23 mouse cellular contexts compared by ENCODE assay signal in genomic region chr3:144376463-144377402, GRCm38 (mm10).
A peak's percentile ranks its signal among the peaks of the same experiment; 100 is the strongest.
DNase-seq lines count a peak whose midpoint lies in the region; ATAC-seq and TF ChIP-seq lines count a peak whose summit lies in the region.
"Had no signal": no experiment of that assay in that cellular context is flagged by ENCODE, and none has a peak within 500 bp of the region (broad histone marks: within the 10 kb centered on the region; RNA-seq: fewer than 3 reads in every experiment).

No protein-coding gene starts in this region.

- no peaks in the 10 kb centered on the region for H3K36me3 ChIP-seq in CH12.LX (replicated peaks in 1 of 2; ENCODE audit: control insufficient read depth in 1 of 2, insufficient read depth in 1 of 2, low read length in 1 of 2)
- no peaks in the 10 kb centered on the region for H3K36me3 ChIP-seq in embryonic facial prominence, embryonic 12.5 days
- H3K36me3 ChIP-seq in intestine, embryonic 16.5 days (ENCODE audit: control insufficient read depth, insufficient read depth, low read length) = no peaks in the 10 kb centered on the region
- H3K36me3 ChIP-seq in limb, embryonic 12.5 days = no peaks in the 10 kb centered on the region
- H3K36me3 ChIP-seq in lung, postnatal 0 days (ENCODE audit: insufficient read depth, low read length) = no peaks in the 10 kb centered on the region
- H3K36me3 ChIP-seq: forebrain, embryonic 10.5 days; G1E; heart, embryonic 13.5 days; hindbrain, embryonic 12.5 days; hindbrain, embryonic 15.5 days had no signal

- peak overlapping the region; percentile 35 for H3K9ac ChIP-seq in CH12.LX (ENCODE audit: insufficient read depth, low read depth)
- no peak overlapping the region for H3K9ac ChIP-seq in embryonic facial prominence, embryonic 12.5 days
- H3K9ac ChIP-seq in intestine, embryonic 16.5 days (ENCODE audit: low read depth, low read length) = no peak overlapping the region
- no peak overlapping the region for H3K9ac ChIP-seq in limb, embryonic 12.5 days (replicated peaks)
- no peak overlapping the region for H3K9ac ChIP-seq in lung, postnatal 0 days (replicated peaks; ENCODE audit: low read depth)
- H3K9ac ChIP-seq: forebrain, embryonic 13.5 days; heart, embryonic 13.5 days; hindbrain, embryonic 12.5 days; hindbrain, embryonic 15.5 days had no signal

- no peak for TF ChIP-seq RAD21 in CH12.LX (IDR thresholded peaks at IDR 0.05; ENCODE audit: low read depth, low read length)

- TF ChIP-seq EP300 in CH12.LX (IDR thresholded peaks at IDR 0.05; ENCODE audit: low read length) = no peak; the same call in 1 of the 2 replicates
- no peak for TF ChIP-seq EP300 in lung, postnatal 0 days (IDR thresholded peaks at IDR 0.05)

- dilution Hi-C loops in CH12.LX (cut with MboI; ENCODE audit: extremely low pct_ligation_motif_present, extremely low pct_unique_long_range_greater_than_20kb, low sequenced_read_pairs) = no loop called here

- H3K4me3 ChIP-seq in CH12.LX (replicated peaks in 1 of 3; ENCODE audit: low read depth in 2 of 3, low read length in 2 of 3, poor library complexity in 1 of 3) = peak overlapping the region in 1 of 3 experiments; percentile 6
- no peak overlapping the region for H3K4me3 ChIP-seq in embryonic facial prominence, embryonic 12.5 days
- no peak overlapping the region for H3K4me3 ChIP-seq in intestine, embryonic 16.5 days (ENCODE audit: low read length)
- H3K4me3 ChIP-seq in limb, embryonic 12.5 days (replicated peaks) = no peak overlapping the region
- no peak overlapping the region for H3K4me3 ChIP-seq in lung, postnatal 0 days (ENCODE audit: low read depth, low read length)
- H3K4me3 ChIP-seq: forebrain, embryonic 10.5 days; forebrain, embryonic 13.5 days; gastrocnemius, adult 2 months; heart, embryonic 13.5 days; hindbrain, embryonic 12.5 days; hindbrain, embryonic 15.5 days had no signal

- no peaks in the 10 kb centered on the region for H3K79me2 ChIP-seq in CH12.LX (replicated peaks; ENCODE audit: control insufficient read depth, extremely low read depth, insufficient read depth, poor library complexity, severe bottlenecking)

- H3K9me3 ChIP-seq in CH12.LX (replicated peaks; ENCODE audit: low read length) = no peaks in the 10 kb centered on the region
- H3K9me3 ChIP-seq in embryonic facial prominence, embryonic 12.5 days = no peaks in the 10 kb centered on the region
- no peaks in the 10 kb centered on the region for H3K9me3 ChIP-seq in intestine, embryonic 16.5 days (ENCODE audit: control insufficient read depth, low read length)
- H3K9me3 ChIP-seq in limb, embryonic 12.5 days = no peaks in the 10 kb centered on the region
- no peaks in the 10 kb centered on the region for H3K9me3 ChIP-seq in lung, postnatal 0 days (ENCODE audit: low read length)
- H3K9me3 ChIP-seq: forebrain, embryonic 10.5 days; forebrain, embryonic 13.5 days; G1E; heart, embryonic 13.5 days; hindbrain, embryonic 12.5 days; hindbrain, embryonic 15.5 days had no signal

- in situ Hi-C loops in CH12.LX (cut with MboI; ENCODE audit: low pct_ligation_motif_present, low pct_unique_long_range_greater_than_20kb, low sequenced_read_pairs) = loop anchor here (10.0 to 25.0 kb wide), 2 partner anchors 172 to 764 kb away; partner anchors contain the start of gene Lmo4

- no peaks in the 10 kb centered on the region for H3K27me3 ChIP-seq in CH12.LX (replicated peaks)
- no peaks in the 10 kb centered on the region for H3K27me3 ChIP-seq in embryonic facial prominence, embryonic 12.5 days
- no peaks in the 10 kb centered on the region for H3K27me3 ChIP-seq in intestine, embryonic 16.5 days (replicated peaks; ENCODE audit: control insufficient read depth, insufficient read depth, low read length)
- peaks cover 7% of the 10 kb centered on the region; the same call in 1 of the 2 replicates for H3K27me3 ChIP-seq in limb, embryonic 12.5 days
- H3K27me3 ChIP-seq in lung, postnatal 0 days (replicated peaks; ENCODE audit: insufficient read depth, low read length) = no peaks in the 10 kb centered on the region
- H3K27me3 ChIP-seq: heart, embryonic 13.5 days; hindbrain, embryonic 15.5 days; Patski had no signal

- peaks cover 29 to 80% of the 10 kb centered on the region in 2 experiments for H3K4me1 ChIP-seq in CH12.LX (ENCODE audit: control insufficient read depth in 1 of 2, insufficient read depth in 2 of 2)
- H3K4me1 ChIP-seq in embryonic facial prominence, embryonic 12.5 days = peaks cover 30% of the 10 kb centered on the region
- H3K4me1 ChIP-seq in intestine, embryonic 16.5 days (ENCODE audit: control insufficient read depth, insufficient read depth, low read length) = peaks cover 10% of the 10 kb centered on the region; the same call in 1 of the 2 replicates
- peaks cover 53% of the 10 kb centered on the region for H3K4me1 ChIP-seq in limb, embryonic 12.5 days (replicated peaks)
- H3K4me1 ChIP-seq in lung, postnatal 0 days (ENCODE audit: insufficient read depth, low read depth, low read length) = no peaks in the 10 kb centered on the region

- no peak for TF ChIP-seq CTCF in CH12.LX (conservative IDR thresholded peaks at IDR 0.05 in 1 of 2, IDR thresholded peaks at IDR 0.05 in 1 of 2; ENCODE audit: low read depth in 2 of 2, low read length in 2 of 2)
- no peak for TF ChIP-seq CTCF in lung, postnatal 0 days (IDR thresholded peaks at IDR 0.05)

- peak; percentile 62 for DNase-seq in CH12.LX (ENCODE audit: extremely low read depth)
- no peak for DNase-seq in lung, postnatal 0 days (ENCODE audit: low spot score)
- DNase-seq in left cerebral cortex, postnatal 10 days (ENCODE audit: extremely low spot score in 1 of 2, low spot score in 2 of 2) = no peak
- no peak for DNase-seq in natural killer cell, adult 2 months (ENCODE audit: low spot score in 2 of 2)
- DNase-seq: adrenal gland, postnatal 10 days; adrenal gland, postnatal 36 days; cerebellum, adult 18-20 months; cerebellum, adult 9-10 months; cerebellum, postnatal 14 days; gastrocnemius, adult 2 months; gastrocnemius, postnatal 25 days; heart, adult 18-20 months; heart, postnatal 14 days had no signal

- TF ChIP-seq POLR2A in CH12.LX (IDR thresholded peaks at IDR 0.05; ENCODE audit: low read depth, low read length) = no peak; the same call in 1 of the 2 replicates

- WGBS in embryonic facial prominence, embryonic 12.5 days = 42% methylated on average over 15 of the region's 15 CpGs
- 75% methylated on average over 15 of the region's 15 CpGs for WGBS in intestine, embryonic 16.5 days
- 67% methylated on average over 15 of the region's 15 CpGs for WGBS in limb, embryonic 12.5 days
- WGBS in lung, postnatal 0 days = 73% methylated on average over 15 of the region's 15 CpGs

- ATAC-seq in embryonic facial prominence, embryonic 12.5 days (ENCODE audit: insufficient number of reproducible peaks, insufficient read depth, low FRiP score, low TSS enrichment) = no peak
- ATAC-seq in intestine, embryonic 16.5 days = peak; percentile 47
- ATAC-seq in limb, embryonic 12.5 days (ENCODE audit: insufficient number of reproducible peaks, insufficient read depth, low FRiP score, low TSS enrichment, low read depth) = no peak
- no peak for ATAC-seq in lung, postnatal 0 days
- ATAC-seq: forebrain, embryonic 13.5 days; Patski had no signal

- peak overlapping the region; percentile 88 for H3K27ac ChIP-seq in CH12.LX (ENCODE audit: insufficient read depth, low read depth)
- peak overlapping the region; percentile 54; the same call in 1 of the 2 replicates for H3K27ac ChIP-seq in embryonic facial prominence, embryonic 12.5 days
- H3K27ac ChIP-seq in intestine, embryonic 16.5 days (ENCODE audit: low read length) = peak overlapping the region; percentile 57
- 0 out of 2 replicates have a peak overlapping the region, but pooled peaks have one; percentile 3 for H3K27ac ChIP-seq in limb, embryonic 12.5 days
- no peak overlapping the region for H3K27ac ChIP-seq in lung, postnatal 0 days (ENCODE audit: low read length)
- H3K27ac ChIP-seq: gastrocnemius, adult 2 months; heart, embryonic 13.5 days had no signal

- intact Hi-C loops in left cerebral cortex, postnatal 10 days (cut with DNase I) = no loop called here

- peak overlapping the region; percentile 37 for H3K4me2 ChIP-seq in CH12.LX (ENCODE audit: insufficient read depth, low read depth, poor library complexity, severe bottlenecking)
- H3K4me2 ChIP-seq in embryonic facial prominence, embryonic 12.5 days (replicated peaks) = no peak overlapping the region
- H3K4me2 ChIP-seq in intestine, embryonic 16.5 days (ENCODE audit: low read depth, low read length) = no peak overlapping the region
- H3K4me2 ChIP-seq in limb, embryonic 12.5 days = no peak overlapping the region
- H3K4me2 ChIP-seq in lung, postnatal 0 days (replicated peaks; ENCODE audit: low read depth, low read length) = no peak overlapping the region
- H3K4me2 ChIP-seq: forebrain, embryonic 13.5 days; heart, embryonic 13.5 days; hindbrain, embryonic 15.5 days had no signal

TF ChIP-seq in CH12.LX, 34 proteins besides CTCF, POLR2A, EP300 and RAD21 (continues in another document):
- TF ChIP-seq TBP (conservative IDR thresholded peaks at IDR 0.05; ENCODE audit: low read depth, low read length) = 0 out of 2 replicates have a peak, but pooled peaks have one; percentile 42
- no peak for TF ChIP-seq USF2 (conservative IDR thresholded peaks at IDR 0.05; ENCODE audit: low read depth, low read length)
- no peak for TF ChIP-seq KAT2A (IDR thresholded peaks at IDR 0.05; ENCODE audit: insufficient replicate concordance, low read length)
- TF ChIP-seq RCOR1 (conservative IDR thresholded peaks at IDR 0.05; ENCODE audit: low read depth, low read length) = peak; percentile 50
- peak; percentile 37 for TF ChIP-seq BHLHE40 (IDR thresholded peaks at IDR 0.05; ENCODE audit: low read depth, low read length)
- no peak for TF ChIP-seq JUN (IDR thresholded peaks at IDR 0.05; ENCODE audit: insufficient read depth, low read depth, low read length)
- TF ChIP-seq ZC3H11A (IDR thresholded peaks at IDR 0.05; ENCODE audit: low read depth, low read length) = no peak
- TF ChIP-seq SMC3 (IDR thresholded peaks at IDR 0.05; ENCODE audit: low read depth, low read length) = no peak
- 0 out of 2 replicates have a peak, but pooled peaks have one; percentile 38 for TF ChIP-seq CHD2 (IDR thresholded peaks at IDR 0.05; ENCODE audit: low read length)
- no peak for TF ChIP-seq MAFK (IDR thresholded peaks at IDR 0.05; ENCODE audit: insufficient replicate concordance, low read length)
- TF ChIP-seq ZMIZ1 (IDR thresholded peaks at IDR 0.05; ENCODE audit: low read depth, low read length) = no peak
- TF ChIP-seq ZNF384 (IDR thresholded peaks at IDR 0.05; ENCODE audit: low read depth, low read length) = peak; percentile 90
- TF ChIP-seq SIN3A (IDR thresholded peaks at IDR 0.05; ENCODE audit: low read length) = peak; percentile 50
- no peak for TF ChIP-seq PAX5 (IDR thresholded peaks at IDR 0.05; ENCODE audit: low read length)
- TF ChIP-seq USF1 (IDR thresholded peaks at IDR 0.05; ENCODE audit: low read depth, low read length) = no peak
- TF ChIP-seq CHD1 (IDR thresholded peaks at IDR 0.05; ENCODE audit: low read depth, low read length) = peak; percentile 86; the same call in 1 of the 2 replicates
- peak; percentile 79; the same call in 1 of the 2 replicates for TF ChIP-seq MXI1 (IDR thresholded peaks at IDR 0.05; ENCODE audit: low read depth, low read length)
- TF ChIP-seq TCF12 (IDR thresholded peaks at IDR 0.05; ENCODE audit: low read depth, low read length) = peak; percentile 23; the same call in 1 of the 2 replicates
